Mouse (Mus musculus): ENCODE results near the gene Iapp. TPM values are rescaled to one million over a fixed set of nuclear protein-coding genes. Genes with fewer than 3 reads are reported as not detected.
"Not testable (repeated sequence)": the region's sequence is repeated elsewhere in the genome, so short reads cannot be mapped to it uniquely, and the experiment has no call there.

Iapp gene
- not detected for total RNA-seq (2018; cell fraction: chromatin; rRNA removed)
- not detected for total RNA-seq (2018; cell fraction: cytosol; rRNA removed)
- total RNA-seq (2018; cell fraction: nucleus; rRNA removed): not detected
- not detected in 3 replicates for polyA plus RNA-seq (2018)

DNA sequence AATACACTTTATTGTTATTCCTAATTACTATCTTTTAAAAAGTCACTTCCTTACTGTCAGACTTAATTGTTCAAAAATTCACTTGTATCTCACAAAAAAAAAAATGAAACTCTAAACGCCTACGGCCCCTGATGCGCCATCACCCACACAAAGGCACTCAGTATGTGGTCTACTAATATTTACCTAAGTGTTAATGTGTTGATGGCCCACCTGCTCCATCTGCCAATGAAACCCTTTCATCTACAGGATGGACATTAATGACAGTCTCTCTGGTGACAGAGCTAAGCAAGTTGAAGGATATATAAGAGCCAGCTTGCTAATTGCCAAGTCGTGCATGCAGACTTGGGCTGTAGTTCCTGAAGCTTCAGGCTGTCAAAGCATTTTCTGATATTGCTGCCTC, at the start of gene Iapp:
Gene Iapp (plus strand): TSS at position 326 of the 400 bp plus-strand sequence.
- WGBS (ENCODE audit: missing documents): 67% methylated on average over 4 of the region's 4 CpGs
- no peak within 1 kb of the TSS for H3K27ac ChIP-seq
- H3K4me3 ChIP-seq (ENCODE audit: inconsistent target): no peak within 1 kb of the TSS
- H3K79me2 ChIP-seq (ENCODE audit: inconsistent target): no peaks in the 10 kb centered on the region
- H3K36me3 ChIP-seq (ENCODE audit: inconsistent target): no peaks in the 10 kb centered on the region

DNA sequence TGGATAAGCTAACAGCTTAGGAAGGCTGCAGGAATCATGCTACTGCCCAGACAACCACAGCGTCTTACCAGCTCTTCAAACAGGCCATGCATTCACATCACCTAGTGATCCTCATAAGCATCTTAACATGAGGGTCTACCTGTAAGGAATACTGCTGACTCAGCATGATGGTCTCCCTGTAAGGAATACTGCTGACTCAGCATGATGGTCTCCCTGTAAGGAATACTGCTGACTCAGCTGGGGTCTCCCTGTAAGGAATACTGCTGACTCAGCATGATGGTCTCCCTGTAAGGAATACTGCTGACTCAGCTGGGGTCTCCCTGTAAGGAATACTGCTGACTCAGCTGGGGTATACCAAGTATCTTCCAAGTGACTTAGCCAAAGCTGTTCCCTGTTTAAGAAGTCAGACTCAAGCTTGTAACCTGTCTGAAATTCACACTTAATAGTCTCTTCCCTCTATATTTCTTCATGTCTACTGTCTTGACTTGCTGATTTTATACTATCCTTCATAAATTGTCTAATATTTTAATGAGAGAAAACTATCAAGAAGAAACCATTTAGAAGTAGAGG, 47.4 kb upstream of the Iapp start:
- not testable (repeated sequence) for H3K79me2 ChIP-seq (ENCODE audit: inconsistent target); H3K36me3 ChIP-seq (ENCODE audit: inconsistent target); H3K27ac ChIP-seq; H3K4me3 ChIP-seq (ENCODE audit: inconsistent target)
- WGBS (ENCODE audit: missing documents): 100% methylated on average over 1 of the region's 1 CpGs

DNA sequence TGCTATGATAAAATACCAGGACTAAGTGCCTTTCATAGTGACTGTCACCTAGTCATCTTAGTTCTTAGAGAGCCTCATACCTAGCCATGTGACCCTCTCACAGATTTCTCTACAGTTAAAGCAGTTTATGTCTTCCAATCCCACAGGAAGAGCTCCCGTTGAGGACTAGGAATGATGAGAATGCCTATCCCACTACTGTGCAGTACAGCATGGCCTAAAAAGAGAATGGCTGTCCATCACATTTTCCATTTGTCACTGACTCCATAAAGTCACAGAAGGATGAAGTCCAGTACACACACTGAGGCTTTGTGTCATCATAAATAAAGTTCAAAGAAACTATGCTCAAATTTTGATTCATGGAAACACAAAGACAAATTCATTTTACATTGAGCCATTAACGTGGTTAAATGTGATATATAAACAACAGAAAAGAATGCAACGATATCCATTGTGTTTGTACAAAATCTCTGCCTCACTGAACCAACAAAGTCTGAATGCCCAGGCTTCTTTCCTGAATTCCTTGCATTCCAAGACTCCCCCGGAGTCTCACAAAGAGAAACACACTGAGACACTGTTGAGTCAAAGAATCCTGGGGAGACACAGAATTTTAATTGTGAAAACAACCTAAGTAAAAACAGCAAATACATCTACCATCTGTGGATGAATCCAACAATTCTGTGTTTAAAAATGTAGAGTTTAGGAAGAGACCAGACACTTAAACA, 22.3 kb upstream of the Iapp start:
- Histone ChIP-seq H3K27ac (no peak overlapping the region), H3K4me3 (ENCODE audit: inconsistent target) (no peak overlapping the region), H3K79me2 (ENCODE audit: inconsistent target) (no peaks in the 10 kb centered on the region), H3K36me3 (ENCODE audit: inconsistent target) (no peaks in the 10 kb centered on the region)
- WGBS (ENCODE audit: missing documents): 13% methylated on average over 4 of the region's 4 CpGs

DNA sequence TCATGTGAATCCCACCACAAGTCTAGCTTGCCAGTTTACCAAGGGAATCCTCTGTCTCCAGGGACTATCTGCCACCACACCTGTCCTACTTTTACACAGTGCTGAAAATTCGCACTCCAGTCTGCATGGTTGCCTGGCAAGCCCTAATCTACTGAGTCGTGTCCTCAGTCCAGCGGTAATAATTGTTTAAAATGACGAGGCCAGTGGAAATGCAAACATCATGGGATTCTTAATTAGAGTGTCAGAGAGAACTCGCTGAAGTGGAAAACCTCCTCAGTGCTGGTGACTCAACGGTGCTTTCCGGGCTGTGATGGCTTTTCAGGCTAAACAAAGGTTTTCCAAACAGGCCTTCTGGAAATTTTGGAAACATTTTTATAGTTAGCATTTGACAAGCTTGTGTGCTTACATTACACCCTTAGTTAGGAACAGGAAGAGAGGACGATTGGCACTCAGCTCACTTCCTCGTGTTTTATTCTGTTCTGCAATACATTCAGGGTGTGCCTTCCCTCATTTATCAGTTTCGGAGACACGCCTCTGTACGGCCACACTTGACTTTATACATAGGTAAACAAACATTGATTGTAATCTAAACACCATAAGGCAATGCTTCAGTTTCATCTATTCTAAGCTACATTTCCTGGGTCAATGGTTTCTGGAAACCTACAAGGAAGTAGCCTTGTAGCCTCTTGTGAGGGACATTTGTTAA, 8.7 kb upstream of the Iapp start:
- Histone ChIP-seq H3K27ac (no peak overlapping the region), H3K4me3 (ENCODE audit: inconsistent target) (no peak overlapping the region), H3K79me2 (ENCODE audit: inconsistent target) (no peaks in the 10 kb centered on the region), H3K36me3 (ENCODE audit: inconsistent target) (no peaks in the 10 kb centered on the region)
- 86% methylated on average over 12 of the region's 12 CpGs for WGBS (ENCODE audit: missing documents)

DNA sequence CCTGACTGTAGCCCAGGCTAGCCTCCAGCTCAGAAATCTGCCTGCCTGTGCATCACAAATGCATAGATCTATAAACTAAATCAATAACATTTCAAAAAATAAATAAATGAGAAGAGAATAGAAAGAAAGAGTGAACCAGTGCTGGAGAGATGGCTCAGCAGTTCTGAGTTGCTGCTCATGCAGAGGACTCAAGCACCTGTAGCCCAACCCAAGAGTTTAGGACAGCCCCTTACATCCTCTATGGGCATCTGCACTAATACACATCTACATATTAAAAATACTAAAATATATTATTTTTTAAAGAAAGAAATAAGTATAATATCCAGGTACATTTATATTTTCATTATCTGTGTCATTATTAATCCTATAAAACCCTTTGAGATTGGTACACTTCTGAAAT, 6.9 kb downstream of the Iapp start:
- Histone ChIP-seq H3K36me3 (ENCODE audit: inconsistent target) (no peaks in the 10 kb centered on the region), H3K79me2 (ENCODE audit: inconsistent target) (no peaks in the 10 kb centered on the region), H3K4me3 (ENCODE audit: inconsistent target) (no peak overlapping the region), H3K27ac (no peak overlapping the region)

DNA sequence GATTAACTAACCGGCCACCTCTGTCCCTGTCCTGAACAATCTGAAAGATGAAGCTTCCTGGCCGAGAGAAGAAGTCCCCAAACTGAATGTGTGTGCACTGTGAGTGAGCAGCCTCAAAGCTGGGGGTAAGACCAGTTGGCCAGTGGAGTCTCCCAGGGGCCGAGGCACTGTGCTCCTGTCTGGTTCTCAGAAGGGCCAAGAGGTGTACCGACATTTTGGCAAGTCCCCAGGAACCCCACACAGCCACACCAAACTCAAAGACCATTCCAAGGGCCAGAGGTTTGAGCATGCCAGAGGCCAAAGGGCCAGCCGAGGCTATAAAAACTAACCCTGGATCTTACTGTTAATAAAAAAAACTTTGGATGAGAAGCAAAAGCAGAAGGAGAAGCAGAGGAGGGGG, 16.1 kb downstream of the Iapp start:
- no peaks in the 10 kb centered on the region for H3K79me2 ChIP-seq (ENCODE audit: inconsistent target)
- WGBS (ENCODE audit: missing documents): 83% methylated on average over 5 of the region's 5 CpGs
- H3K27ac ChIP-seq: no peak overlapping the region
- H3K36me3 ChIP-seq (ENCODE audit: inconsistent target): no peaks in the 10 kb centered on the region
- H3K4me3 ChIP-seq (ENCODE audit: inconsistent target): no peak overlapping the region

DNA sequence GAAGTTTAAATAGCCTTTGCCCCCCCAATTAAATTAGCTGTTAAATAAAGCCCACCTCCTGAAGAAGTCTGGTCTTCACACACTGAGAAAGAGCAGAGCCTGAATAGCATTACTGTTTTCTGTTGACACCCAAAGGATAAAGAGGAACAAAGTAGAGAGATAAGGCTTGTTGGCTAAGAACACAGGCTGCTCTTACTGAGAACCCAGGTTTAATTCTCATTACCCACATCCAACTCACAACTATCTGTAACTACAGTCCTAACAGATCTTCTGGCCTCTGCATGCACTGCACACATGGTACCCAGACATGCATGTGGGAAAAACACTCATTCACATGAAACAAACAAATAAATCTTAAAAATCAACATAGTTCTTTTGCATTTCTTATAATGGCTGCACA, 18.9 kb downstream of the Iapp start:
- H3K36me3 ChIP-seq (ENCODE audit: inconsistent target): no peaks in the 10 kb centered on the region
- no peaks in the 10 kb centered on the region for H3K79me2 ChIP-seq (ENCODE audit: inconsistent target)
- H3K4me3 ChIP-seq (ENCODE audit: inconsistent target): no peak overlapping the region
- H3K27ac ChIP-seq: no peak overlapping the region

DNA sequence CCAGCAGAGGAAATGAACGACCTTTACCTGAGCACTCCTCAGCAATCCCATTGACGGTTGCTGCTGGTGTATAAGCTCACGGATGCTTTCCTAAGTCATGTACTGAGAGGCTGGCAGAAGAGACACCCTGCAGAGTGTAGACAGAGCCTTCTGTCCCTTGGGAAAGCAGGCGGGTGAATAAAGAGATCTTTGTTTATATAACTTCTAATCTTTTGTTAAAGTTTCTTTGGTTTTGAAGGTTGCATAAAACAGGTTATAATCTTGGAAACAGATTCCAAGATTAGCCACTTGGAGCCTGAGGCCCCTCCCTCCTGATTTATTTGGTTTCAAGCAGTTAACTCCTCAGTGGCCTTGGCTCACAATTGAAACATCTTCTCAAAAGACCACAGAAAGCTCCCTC, 24.7 kb downstream of the Iapp start, which contains the start of gene Slco1a5:
Gene Slco1a5 (minus strand): TSS at position 101 of the 400 bp plus-strand sequence.
- WGBS (ENCODE audit: missing documents): 74% methylated on average over 4 of the region's 4 CpGs
- no peak within 1 kb of the TSS for H3K4me3 ChIP-seq (ENCODE audit: inconsistent target)
- no peaks in the 10 kb centered on the region for H3K36me3 ChIP-seq (ENCODE audit: inconsistent target)
- H3K79me2 ChIP-seq (ENCODE audit: inconsistent target): no peaks in the 10 kb centered on the region
- H3K27ac ChIP-seq: no peak within 1 kb of the TSS

DNA sequence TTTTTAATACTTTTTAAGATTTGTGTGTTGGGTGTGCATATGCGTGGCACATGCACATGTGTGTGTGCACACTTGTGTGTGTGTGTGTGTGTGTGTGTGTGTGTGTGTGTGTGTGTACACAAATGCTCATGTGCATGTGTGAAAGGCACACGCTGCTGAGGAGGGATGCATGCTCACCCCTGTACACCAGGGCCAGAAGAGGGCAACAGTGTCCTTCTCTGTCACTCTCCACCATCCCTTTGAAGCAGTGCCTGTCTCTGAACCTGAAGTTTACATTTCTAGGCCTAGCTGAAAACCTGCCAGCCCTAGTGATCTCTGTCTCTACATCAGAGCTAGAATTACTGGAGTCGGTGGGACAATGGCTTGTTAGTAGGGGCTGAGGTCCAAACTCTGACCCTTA, 28.4 kb downstream of the Iapp start:
- no peak overlapping the region for H3K27ac ChIP-seq
- H3K4me3 ChIP-seq (ENCODE audit: inconsistent target): no peak overlapping the region
- WGBS (ENCODE audit: missing documents): 92% methylated on average over 2 of the region's 3 CpGs
- no peaks in the 10 kb centered on the region for H3K79me2 ChIP-seq (ENCODE audit: inconsistent target)
- H3K36me3 ChIP-seq (ENCODE audit: inconsistent target): no peaks in the 10 kb centered on the region

DNA sequence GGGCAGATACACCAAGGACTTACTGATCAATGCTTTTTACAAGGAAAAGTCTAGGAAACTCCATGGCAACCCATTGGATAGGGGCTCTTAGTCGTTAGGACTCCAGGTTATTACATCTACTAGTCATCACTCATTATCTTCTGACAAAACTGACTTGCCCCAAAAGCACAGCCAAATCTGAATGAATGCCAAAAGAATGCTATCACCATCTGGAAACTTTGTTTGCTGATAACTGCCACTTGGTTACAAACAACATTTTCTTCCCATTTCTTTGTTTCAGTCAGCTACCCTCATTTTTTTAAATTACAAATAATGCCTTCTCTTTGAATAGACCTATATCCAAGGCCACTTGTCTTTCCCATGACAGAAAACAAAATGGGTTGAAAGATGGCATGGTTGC, 31.0 kb downstream of the Iapp start:
- WGBS (ENCODE audit: missing documents): 60% methylated on average over 1 of the region's 1 CpGs
- no peak overlapping the region for H3K4me3 ChIP-seq (ENCODE audit: inconsistent target)
- no peaks in the 10 kb centered on the region for H3K79me2 ChIP-seq (ENCODE audit: inconsistent target)
- no peaks in the 10 kb centered on the region for H3K36me3 ChIP-seq (ENCODE audit: inconsistent target)
- no peak overlapping the region for H3K27ac ChIP-seq

DNA sequence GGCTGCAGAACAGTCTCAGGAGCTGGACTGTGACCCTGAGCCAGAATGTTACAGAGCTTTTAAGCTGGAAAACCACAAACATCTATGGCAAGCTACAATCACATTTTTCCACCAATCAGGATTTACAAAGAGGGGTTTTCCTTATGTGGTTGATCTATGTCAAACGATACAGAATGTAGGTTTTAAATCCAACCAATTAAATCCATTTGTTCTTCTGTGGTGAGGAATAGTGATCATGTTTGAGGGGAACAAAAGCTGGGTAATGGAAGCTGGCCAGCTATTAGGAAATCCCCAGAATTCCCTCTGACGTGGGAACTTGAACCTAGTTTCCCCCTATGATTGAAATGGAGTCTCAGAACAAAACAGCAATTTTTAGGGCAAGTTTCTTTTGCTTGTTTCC, 40.7 kb downstream of the Iapp start:
- Histone ChIP-seq H3K27ac (no peak overlapping the region), H3K79me2 (ENCODE audit: inconsistent target) (no peaks in the 10 kb centered on the region), H3K36me3 (ENCODE audit: inconsistent target) (no peaks in the 10 kb centered on the region), H3K4me3 (ENCODE audit: inconsistent target) (no peak overlapping the region)
- 57% methylated on average over 2 of the region's 2 CpGs for WGBS (ENCODE audit: missing documents)

DNA sequence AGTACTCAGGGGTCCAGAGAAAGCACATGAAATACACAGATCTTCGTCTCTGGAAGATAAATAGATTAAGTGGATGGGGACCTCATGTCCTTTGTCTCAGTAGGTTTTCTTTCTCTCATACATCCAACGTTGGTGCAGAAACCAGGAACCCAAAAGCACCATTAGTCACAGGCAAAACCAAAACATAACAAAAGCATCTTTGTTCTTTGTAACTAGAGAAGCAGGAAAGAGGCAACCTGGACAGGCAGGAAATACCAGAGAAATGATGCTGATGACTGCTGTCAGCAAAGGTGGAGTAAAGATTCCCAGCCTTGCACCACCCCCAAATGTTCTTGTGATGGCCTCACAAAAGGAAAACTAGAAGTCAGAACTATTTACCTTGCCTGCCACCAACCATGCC, 41.4 kb downstream of the Iapp start:
- 42% methylated on average over 2 of the region's 2 CpGs for WGBS (ENCODE audit: missing documents)
- no peaks in the 10 kb centered on the region for H3K79me2 ChIP-seq (ENCODE audit: inconsistent target)
- no peak overlapping the region for H3K27ac ChIP-seq
- H3K4me3 ChIP-seq (ENCODE audit: inconsistent target): no peak overlapping the region
- H3K36me3 ChIP-seq (ENCODE audit: inconsistent target): no peaks in the 10 kb centered on the region

DNA sequence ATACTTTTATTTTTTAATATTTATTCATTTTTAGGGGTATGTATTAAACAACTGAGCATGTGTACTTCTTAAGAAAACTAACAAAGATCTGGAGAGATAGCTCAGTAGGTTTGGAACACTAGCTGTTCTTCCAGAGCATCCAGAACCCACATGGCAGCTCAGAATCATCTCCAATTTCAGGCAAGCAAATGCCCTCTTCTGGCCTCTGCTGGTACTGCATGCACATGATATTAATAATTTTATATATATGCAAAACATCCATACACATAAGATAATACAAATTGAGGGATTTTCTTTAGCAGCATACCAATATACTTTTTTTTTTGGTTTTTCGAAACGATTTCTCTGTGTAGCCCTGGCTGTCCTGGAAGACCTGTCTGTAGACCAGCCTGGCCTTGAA, 45.3 kb downstream of the Iapp start:
- WGBS (ENCODE audit: missing documents): 73% methylated on average over 2 of the region's 2 CpGs
- Histone ChIP-seq H3K36me3 (ENCODE audit: inconsistent target) (0 out of 2 replicates have a peak, but pooled peaks cover 3% of the 10 kb centered on the region), H3K79me2 (ENCODE audit: inconsistent target) (peaks cover 4% of the 10 kb centered on the region; the same call in 1 of the 2 replicates), H3K4me3 (ENCODE audit: inconsistent target) (no peak overlapping the region), H3K27ac (no peak overlapping the region)

DNA sequence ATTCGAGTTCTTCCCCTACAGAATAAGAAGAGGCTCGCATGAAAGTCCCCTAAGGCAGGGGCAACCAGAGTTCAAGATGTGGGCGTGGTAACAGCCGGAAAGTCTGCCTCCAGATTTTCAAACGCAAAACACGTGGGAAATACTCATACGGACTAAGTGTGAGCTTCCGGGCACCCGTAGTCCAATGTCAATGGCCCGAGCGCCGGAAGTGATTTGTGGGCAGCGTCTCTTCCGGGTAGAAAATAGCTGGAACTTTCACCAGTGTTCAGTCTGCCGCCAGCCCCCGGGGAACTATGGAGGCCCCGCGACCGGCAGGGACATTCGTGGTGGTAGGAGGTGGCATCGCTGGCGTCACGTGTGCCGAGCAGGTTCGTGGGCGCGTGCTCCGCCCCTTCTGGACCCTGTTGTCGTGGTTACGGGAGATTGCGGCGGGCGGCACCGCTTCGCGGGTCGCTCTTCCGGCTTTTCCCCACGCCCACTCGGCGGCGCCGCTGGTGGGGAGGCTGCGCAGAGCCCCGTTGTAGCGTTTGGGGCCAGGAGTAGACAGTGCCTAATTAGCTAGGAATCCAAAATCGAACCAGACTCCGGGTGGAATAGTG, 47.3 kb downstream of the Iapp start, which contains the start of gene Pyroxd1:
Gene Pyroxd1 (plus strand): TSS at position 215 of the 599 bp plus-strand sequence.
- Histone ChIP-seq H3K27ac (peak within 1 kb of the TSS; percentile 80), H3K4me3 (ENCODE audit: inconsistent target) (peak within 1 kb of the TSS; percentile 68), H3K36me3 (ENCODE audit: inconsistent target) (peaks cover 18% of the 10 kb centered on the region), H3K79me2 (ENCODE audit: inconsistent target) (peaks cover 4% of the 10 kb centered on the region; the same call in 1 of the 2 replicates)
- WGBS (ENCODE audit: missing documents): under 1% methylated on average over 48 of the region's 48 CpGs
